Mouse (Mus musculus) CH12F3 (cell line): ENCODE data around the gene Tph1.
"Not testable (repeated sequence)": the region's sequence is repeated elsewhere in the genome, so short reads cannot be mapped to it uniquely, and the experiment has no call there.

ENCODE experiments used
- in situ Hi-C: fragments of 300-500 bp; cut with MboI; formaldehyde crosslinking; loops from 2 replicates; pipeline ENCODE4 v1.14.3; 2020; ENCODE audit warnings: low sequenced_read_pairs

The Tph1 gene

DNA sequence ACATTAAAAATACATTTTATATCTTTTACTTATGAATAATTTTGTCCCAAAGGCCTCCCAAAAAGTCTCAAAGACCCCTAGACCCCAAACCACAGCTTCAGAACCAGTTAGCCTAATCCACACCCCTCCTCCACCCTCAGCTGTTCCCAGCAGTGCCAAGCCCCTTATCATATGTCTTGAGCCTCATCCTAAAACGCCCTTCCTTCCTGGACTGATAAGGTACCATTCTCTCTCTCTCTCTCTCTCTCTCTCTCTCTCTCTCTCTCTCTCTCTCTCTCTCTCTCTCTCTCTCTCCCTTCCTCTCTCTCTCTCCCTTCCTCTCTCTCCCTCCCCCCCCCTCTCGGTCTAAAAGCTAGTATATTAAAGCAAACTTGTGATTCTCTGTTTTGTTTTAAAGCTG is 20.1 kb downstream of the Tph1 start:
- in situ Hi-C loops = no loop called here

- in situ Hi-C loops = not testable (repeated sequence)
Observed at GRCm38 (mm10) chr7:46650231-46650630, 22.1 kb downstream of the Tph1 start.

DNA sequence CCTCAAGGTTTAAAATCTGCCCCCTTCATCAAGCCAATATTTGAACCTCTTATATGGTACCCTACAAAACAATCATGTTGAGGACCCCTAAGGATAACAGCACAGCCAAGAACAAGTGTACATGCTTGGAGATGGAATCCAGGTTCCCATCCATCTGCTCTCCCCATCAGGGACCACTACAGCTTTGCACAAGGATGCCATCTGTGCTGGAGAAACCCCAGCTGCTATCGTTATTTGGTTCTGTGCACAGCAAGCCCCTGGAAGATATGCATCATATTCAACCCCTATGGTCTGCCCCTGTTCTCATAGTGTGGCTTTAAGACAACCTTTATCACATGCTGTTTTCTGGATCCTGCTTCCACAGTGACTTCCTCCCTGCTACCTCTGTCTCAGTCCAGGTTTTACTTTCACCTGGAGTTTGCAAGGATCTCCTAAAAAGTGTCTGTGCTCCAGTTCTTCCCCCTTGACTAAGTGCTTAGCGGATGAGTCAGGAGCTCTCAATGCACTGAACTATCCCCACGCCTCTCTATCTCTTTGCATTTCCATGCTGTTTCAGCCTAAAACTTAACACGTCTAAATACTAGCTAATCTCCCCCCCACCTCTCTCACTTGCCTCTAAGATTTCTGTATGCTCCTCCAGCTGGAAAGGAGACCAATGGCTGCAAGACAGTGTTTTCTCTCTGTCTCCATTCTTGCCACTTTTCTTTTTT is 23.8 kb downstream of the Tph1 start:
- in situ Hi-C loops = no loop called here

DNA sequence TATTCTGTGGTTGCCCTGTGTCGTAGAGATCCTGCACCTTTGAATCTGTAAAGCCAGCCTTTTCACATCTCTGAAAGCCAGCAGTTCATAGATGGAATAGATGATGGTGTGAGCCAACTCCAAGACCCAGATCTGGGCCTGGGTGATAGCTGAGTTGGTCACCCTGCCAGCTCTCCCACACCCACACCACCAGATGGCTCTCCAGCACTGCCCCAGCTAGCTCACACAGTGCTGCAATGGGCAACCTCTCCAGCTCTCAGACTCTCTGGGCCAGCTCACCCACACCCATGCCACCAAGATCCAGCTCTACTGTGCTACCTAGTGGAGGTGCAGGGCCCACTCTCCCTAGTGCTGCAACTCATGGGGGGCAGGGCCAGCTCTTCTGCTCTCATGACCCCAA is 29.2 kb downstream of the Tph1 start:
- in situ Hi-C loops = no loop called here

DNA sequence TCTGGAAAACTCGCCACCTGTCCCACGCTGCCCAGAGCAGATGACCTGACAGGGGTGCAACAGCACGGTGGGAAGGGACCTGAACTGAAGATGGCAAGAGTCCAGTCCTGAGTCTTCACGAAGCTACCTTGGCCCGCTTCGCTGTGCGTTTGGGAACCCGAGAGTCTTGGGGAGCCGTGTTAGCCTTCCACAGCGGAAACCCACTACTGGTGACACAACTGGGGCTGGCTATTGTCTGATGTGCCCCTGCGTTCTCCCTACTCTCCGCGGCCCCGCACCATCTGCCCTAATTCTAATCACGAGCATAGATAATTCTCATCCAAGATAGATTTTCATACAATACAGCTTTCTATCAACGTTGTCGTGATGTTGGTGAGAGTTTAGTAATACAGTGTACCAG is 32.3 kb downstream of the Tph1 start:
- in situ Hi-C loops = no loop called here

- in situ Hi-C loops = no loop called here
Observed at GRCm38 (mm10) chr7:46639692-46640031, 32.7 kb downstream of the Tph1 start, which contains the start of gene Sergef. Gene Sergef (minus strand): TSS chr7:46639807.

DNA sequence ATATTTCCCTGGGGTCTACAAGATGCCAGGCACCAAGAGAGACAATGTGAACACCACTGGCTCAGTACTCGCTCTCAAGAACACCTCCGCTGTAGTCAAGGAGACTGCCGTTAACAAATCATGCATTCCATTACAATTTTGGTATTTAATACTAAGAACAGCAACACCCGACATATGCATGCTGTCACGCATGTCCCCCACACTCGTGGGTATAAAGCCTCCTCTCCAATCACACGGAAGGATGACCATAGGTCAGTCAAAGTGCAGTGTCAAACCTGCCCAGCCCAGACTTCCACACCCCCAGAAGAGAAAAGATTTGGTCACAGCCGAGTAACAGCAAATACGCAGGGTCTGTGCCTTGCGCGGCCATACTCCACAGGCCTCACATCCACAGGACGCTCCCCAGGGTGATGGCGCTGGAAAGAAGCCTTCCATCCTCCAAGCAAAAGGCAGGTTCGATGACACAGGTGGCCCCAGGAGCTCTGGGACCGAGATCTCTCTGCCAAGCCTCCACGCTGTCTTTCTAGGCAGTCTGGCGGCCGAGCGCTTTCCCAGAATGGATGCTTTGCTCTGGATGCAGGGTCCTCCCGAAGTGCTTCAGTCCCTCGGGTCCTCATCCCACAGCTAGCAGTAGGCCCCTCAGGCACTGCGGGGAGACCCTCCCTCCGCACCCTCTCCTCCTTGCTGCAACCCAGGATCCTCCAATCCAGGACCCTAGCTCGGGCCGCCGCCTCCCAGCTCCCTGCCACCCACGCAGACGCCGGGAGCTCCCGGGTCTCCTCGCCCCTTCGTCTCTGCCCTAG is 33.2 kb downstream of the Tph1 start:
- in situ Hi-C loops = no loop called here

- in situ Hi-C loops = no loop called here
Observed at GRCm38 (mm10) chr7:46628375-46628975, 43.9 kb downstream of the Tph1 start.

DNA sequence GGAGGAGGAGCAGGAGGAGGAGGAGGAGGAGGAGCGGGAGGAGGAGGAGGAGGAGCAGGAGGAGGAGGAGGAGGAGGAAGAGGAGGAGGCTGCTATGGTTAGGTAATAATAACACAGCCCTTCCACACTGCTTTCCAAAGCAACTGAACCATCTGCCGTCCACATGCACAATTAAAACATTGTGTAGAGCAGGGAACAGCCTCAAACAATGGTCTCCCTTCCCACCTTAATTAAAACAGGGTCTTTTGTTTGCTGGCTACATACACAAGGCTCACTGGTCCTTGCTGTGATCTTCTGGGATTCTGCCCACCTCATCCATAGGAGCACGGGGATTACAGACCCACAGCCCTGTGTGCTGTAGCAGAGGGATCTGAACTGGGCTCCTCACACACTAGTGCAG is 48.4 kb downstream of the Tph1 start:
- in situ Hi-C loops = no loop called here

- in situ Hi-C loops = no loop called here
Observed at GRCm38 (mm10) chr7:46618416-46619110, 53.8 kb downstream of the Tph1 start.

DNA sequence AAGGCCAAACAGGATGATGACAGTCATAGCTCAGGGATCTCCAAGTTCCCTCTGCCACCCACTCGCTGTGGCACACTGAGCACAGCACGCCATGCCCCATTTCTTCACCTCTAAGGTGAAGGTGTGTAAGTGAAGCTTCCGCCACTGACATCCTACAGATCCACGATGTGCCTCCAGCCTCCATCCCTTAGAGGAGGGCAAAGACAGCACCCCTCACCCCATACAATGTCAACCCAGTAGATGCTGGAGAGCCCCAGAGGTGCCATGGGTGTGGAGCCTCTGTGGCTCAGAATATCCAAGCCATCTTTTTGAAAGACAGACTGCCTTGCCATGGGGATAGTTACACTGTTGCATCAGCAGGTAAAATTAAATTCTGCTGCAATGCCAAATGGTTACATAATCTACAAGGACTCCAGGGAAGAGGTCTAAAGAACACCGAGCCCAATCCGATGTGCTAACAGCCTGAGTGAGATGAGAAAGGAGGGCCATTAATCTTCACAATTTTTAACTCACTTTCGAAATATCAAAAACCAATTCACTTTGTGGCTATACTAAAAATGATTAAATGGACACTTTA is 55.8 kb downstream of the Tph1 start:
- in situ Hi-C loops = no loop called here

GRCm38 (mm10) chr7:46615256-46615977 is 56.9 kb downstream of the Tph1 start:
- in situ Hi-C loops = no loop called here

DNA sequence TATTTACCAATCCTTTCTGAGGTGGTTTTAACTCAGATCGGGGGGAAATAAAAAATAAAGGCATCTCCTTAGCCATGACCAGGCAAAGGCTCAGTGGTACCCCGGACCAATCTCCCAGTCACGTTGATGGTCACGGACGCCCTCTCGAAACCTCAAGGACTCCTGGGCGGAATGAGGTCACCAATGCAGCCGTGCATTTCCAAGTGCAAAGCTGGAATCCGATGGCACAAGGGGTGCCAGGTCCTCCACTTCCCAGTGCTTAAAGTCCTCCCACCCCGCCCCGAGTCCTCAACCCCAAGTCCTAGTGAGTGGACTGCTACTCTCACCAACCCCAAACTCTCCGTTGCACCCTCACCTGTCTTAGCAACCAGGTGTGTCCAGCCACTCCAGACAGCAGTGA is 58.1 kb downstream of the Tph1 start:
- in situ Hi-C loops = no loop called here

- in situ Hi-C loops = no loop called here
Observed at GRCm38 (mm10) chr7:46613091-46613490, 59.2 kb downstream of the Tph1 start.

DNA sequence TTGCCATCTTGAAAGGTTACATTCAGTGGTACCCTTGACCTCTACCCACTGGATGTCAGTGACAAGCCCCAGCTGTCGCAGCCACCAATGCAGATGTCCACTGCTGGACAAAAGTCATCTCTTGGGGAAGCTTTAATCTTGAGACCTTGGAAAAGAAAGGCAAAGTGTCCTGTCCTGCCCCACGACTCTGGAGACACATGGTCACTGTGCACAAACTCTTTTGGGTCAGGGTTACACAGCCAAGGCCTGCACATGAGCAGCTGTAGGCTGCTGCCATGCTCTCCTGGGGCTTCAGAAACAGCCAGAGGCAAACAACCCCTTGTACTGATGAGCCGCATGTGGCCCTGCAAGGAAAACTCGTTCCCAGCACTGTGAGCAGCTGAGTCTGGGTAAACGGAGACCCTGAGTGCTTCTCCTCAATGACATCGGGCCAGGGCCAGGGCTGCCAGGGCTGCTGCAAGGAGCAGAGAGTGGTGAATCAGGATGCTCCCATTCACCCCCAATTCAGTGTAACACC is 59.9 kb downstream of the Tph1 start:
- in situ Hi-C loops = no loop called here

GRCm38 (mm10) chr7:46611970-46612369 is 60.4 kb downstream of the Tph1 start:
- in situ Hi-C loops = no loop called here

GRCm38 (mm10) chr7:46609317-46609716 is 63.0 kb downstream of the Tph1 start:
- in situ Hi-C loops = loop anchor here (10.0 kb wide), 1 partner anchor 215 kb away; the partner anchor contains the start of gene Kcnc1

GRCm38 (mm10) chr7:46607428-46608055 is 64.8 kb downstream of the Tph1 start:
- in situ Hi-C loops = loop anchor here (10.0 kb wide), 1 partner anchor 213 kb away; the partner anchor contains the start of gene Kcnc1

- in situ Hi-C loops = loop anchor here (10.0 kb wide), 1 partner anchor 212 kb away; the partner anchor contains the start of gene Kcnc1
Observed at GRCm38 (mm10) chr7:46607031-46607426, 65.3 kb downstream of the Tph1 start.
